Mouse (Mus musculus) ovary, postnatal 10 days (tissue): ENCODE data around the gene Abcb7.

Experiments used
- DNase-seq: peaks from one replicate; pipeline ENCODE4 v3.0.0; 2022; ENCODE audit warnings: low spot score

Gene Abcb7

GRCm38 (mm10) chrX:104413183-104413983 lies at the start of gene Abcb7:
Gene Abcb7 (minus strand): TSS chrX:104413856.
- DNase-seq = peak; percentile 50

DNA sequence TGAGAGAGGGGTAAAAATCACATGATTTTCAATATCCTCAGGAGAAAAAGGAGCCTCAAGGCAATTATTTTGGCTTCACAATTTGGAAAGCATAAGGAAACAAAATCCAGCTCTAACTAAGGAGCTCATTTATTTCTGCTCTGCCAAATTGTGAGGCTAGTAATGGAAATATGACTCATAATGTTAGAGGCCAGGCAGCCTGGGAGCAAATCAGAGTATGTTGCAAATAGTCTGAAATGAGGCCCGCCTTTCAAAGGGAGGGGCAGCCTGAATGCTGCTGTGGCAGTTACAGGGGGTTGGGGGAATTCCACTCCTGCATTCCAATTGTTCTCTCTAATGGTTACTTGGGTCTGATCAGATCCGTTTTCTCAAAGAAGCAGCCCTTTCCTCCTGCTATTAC lies 48.1 kb upstream of the Abcb7 start:
- no peak for DNase-seq

DNA sequence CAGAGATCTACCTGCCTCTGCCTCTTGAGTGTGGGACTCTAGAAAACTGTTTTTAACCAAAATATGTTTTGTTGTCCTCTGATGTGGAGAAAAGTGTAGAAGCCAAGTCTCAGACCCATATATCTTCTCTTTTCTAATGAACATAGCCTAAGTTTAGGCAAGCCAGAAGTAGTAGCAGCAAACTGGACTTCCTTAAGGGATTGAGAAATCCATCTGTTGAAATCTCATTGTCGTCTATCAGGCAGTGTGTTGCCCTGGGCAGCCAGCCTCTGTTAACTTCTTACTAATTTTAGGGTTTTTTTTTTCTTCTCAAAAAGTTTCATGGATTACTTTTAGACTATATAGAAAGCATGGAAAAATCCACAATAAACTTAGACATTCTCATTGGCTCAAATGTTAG lies 38.8 kb upstream of the Abcb7 start:
- DNase-seq = no peak

GRCm38 (mm10) chrX:104433456-104433855 lies 19.8 kb upstream of the Abcb7 start:
- DNase-seq = no peak

DNA sequence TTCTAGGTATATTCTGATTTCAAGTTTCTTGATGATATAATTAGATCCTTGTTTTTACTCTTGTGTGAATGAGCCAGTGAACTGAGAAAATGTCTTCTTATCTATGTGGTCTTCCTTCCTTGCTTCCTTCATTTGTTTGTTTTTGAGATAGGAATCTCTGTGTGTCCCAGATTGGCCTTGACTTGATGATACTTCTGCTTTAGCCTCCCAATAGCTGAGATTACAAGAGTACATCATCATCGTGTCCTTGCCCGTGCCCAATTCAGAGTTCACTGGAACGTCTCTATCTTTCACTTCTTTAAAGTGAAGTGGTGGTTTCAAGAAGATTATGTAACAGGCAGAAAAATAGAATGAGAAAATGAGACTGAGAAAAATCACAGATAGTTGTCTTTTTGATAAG lies 14.5 kb upstream of the Abcb7 start:
- no peak for DNase-seq

- no peak for DNase-seq
Measured at GRCm38 (mm10) chrX:104413995-104414394, 339 bp upstream of the Abcb7 start.

GRCm38 (mm10) chrX:104408137-104408536 lies 5.5 kb downstream of the Abcb7 start:
- no peak for DNase-seq

GRCm38 (mm10) chrX:104402463-104402862 lies 11.2 kb downstream of the Abcb7 start:
- DNase-seq = no peak

DNA sequence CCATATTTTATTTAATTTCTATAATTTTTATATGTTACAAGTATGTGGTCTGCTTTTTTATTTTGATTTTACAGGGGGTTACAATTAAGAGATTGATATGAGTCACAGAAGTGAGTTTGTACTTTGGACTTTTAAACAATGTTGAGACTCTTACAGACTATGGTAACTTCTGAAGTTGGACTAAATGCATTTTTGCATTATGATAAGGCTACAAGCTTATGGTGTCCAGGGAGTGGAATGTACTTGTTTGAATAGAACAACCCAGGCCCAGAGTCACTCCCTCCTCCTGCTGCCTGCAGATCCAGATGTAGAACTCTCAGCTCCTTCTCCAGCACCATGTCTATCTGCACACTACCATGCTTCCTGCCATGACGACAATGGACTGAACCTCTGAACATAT lies 12.5 kb downstream of the Abcb7 start:
- no peak for DNase-seq

DNA sequence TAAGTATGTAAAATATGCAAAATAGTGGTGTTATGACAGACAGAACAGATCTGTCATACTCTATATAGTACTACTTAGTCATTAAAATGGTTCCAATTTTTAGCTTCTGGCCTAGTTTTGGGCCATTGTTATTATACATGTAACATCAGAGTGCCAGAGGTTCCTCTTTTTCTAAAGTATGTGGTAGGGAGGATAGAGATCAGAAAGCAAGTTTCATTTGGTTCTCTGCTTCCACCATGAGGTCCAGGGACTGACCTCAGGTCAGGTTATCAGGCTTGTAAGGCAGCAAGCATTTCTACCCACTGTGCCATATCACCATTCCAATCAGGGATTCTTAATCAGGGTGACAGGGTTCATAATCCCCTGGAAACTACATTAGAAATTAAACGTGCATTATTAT lies 16.1 kb downstream of the Abcb7 start:
- DNase-seq = no peak

GRCm38 (mm10) chrX:104359686-104360085 lies 54.0 kb downstream of the Abcb7 start:
- no peak for DNase-seq

- DNase-seq = no peak
Measured at GRCm38 (mm10) chrX:104355842-104356241, 57.8 kb downstream of the Abcb7 start.

GRCm38 (mm10) chrX:104348146-104348545 lies 65.5 kb downstream of the Abcb7 start:
- peak; percentile 4 for DNase-seq

DNA sequence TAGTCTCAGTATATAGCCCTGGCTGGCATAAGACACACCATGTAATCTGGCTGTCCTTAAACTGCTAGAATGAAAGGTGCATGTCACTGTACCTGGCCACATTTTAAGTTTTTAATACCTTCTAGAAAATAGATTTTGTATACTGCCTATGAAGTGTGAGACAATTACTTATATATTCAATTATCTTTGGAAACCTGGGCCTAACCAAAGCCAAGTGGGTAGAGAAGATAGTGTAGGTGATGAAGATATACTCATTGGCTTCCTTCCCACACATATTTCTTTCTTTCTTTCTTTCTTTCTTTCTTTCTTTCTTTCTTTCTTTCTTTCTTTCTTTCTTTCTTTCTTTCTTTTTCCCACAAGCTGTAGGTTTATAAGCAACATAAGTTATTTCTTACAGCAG lies 121.9 kb downstream of the Abcb7 start:
- no peak for DNase-seq

- DNase-seq = no peak
Measured at GRCm38 (mm10) chrX:104279828-104280227, 133.8 kb downstream of the Abcb7 start.

DNA sequence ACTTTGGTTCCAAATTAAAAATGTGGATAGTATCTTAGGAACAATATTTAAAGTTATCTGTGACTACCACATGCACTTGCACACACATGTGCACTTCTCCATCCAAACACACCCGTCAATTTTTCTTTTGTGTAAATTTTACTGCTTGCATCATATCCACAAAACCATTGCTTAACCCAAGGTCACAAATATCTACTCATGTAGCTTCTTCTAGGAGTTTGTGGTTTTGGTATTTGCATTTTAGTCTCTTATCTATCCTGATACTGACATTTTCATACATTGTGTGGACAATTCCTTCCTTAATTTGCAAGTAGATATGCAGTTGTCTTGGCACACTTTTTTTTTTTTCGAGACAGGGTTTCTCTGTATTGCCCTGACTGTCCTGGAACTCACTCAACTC lies 149.3 kb downstream of the Abcb7 start:
- no peak for DNase-seq

- no peak for DNase-seq
Measured at GRCm38 (mm10) chrX:104262468-104262867, 151.2 kb downstream of the Abcb7 start.

- no peak for DNase-seq
Measured at GRCm38 (mm10) chrX:104256561-104256960, 157.1 kb downstream of the Abcb7 start.
